Mouse (Mus musculus) heart, adult 9 months (tissue): ENCODE data around the gene Mpp2.
A peak's percentile ranks its signal among the peaks of the same experiment; 100 is the strongest.

Experiments
- DNase-seq, 2 experiments: peaks; one replicate each; pipeline ENCODE4 v3.0.0; 2022; ENCODE audit warnings: low spot score in 2 of 2

Mpp2 gene

GRCm38 (mm10) chr11:102087931-102088898, at the start of gene Mpp2:
Mpp2 (minus strand) TSS chr11:102088515.
- peak; percentile 54 to 65 for DNase-seq

GRCm38 (mm10) chr11:102137625-102138446, 49.5 kb upstream of the Mpp2 start:
- no peak for DNase-seq

GRCm38 (mm10) chr11:102134516-102134915, 46.2 kb upstream of the Mpp2 start:
- no peak for DNase-seq

GRCm38 (mm10) chr11:102117386-102117785, 29.1 kb upstream of the Mpp2 start:
- DNase-seq, result no peak

- no peak for DNase-seq
Observed at GRCm38 (mm10) chr11:102116241-102116640, 27.9 kb upstream of the Mpp2 start.

GRCm38 (mm10) chr11:102111576-102111975, 23.3 kb upstream of the Mpp2 start:
- DNase-seq, result no peak

- DNase-seq, result no peak
Observed at GRCm38 (mm10) chr11:102107732-102108131, 19.4 kb upstream of the Mpp2 start, which contains the start of gene Pyy. Pyy (minus strand) TSS chr11:102107832.

- DNase-seq, result no peak
Observed at GRCm38 (mm10) chr11:102106911-102107310, 18.6 kb upstream of the Mpp2 start.

- DNase-seq, result peak; percentile 33
Observed at GRCm38 (mm10) chr11:102102485-102103258, 14.4 kb upstream of the Mpp2 start.

GRCm38 (mm10) chr11:102101219-102101618, 12.9 kb upstream of the Mpp2 start, which contains the start of gene Ppy:
Ppy (minus strand) TSS chr11:102101319.
- no peak for DNase-seq

GRCm38 (mm10) chr11:102096887-102097391, 8.6 kb upstream of the Mpp2 start:
- DNase-seq, result peak in 1 of 2 experiments; percentile 10

- no peak for DNase-seq
Observed at GRCm38 (mm10) chr11:102096446-102096845, 8.1 kb upstream of the Mpp2 start.

- no peak for DNase-seq
Observed at GRCm38 (mm10) chr11:102095676-102096075, 7.4 kb upstream of the Mpp2 start.

- DNase-seq, result peak; percentile 42 to 49
Observed at GRCm38 (mm10) chr11:102089088-102089808, 933 bp upstream of the Mpp2 start.

- peak; percentile 51 to 58 for DNase-seq
Observed at GRCm38 (mm10) chr11:102087081-102087751, 1.1 kb downstream of the Mpp2 start.

- no peak for DNase-seq
Observed at GRCm38 (mm10) chr11:102086331-102086730, 2.0 kb downstream of the Mpp2 start.

GRCm38 (mm10) chr11:102084159-102084558, 4.2 kb downstream of the Mpp2 start:
- DNase-seq, result no peak

GRCm38 (mm10) chr11:102083193-102083592, 5.1 kb downstream of the Mpp2 start:
- no peak for DNase-seq

GRCm38 (mm10) chr11:102082322-102082721, 6.0 kb downstream of the Mpp2 start:
- peak; percentile 33 to 41 for DNase-seq

- no peak for DNase-seq
Observed at GRCm38 (mm10) chr11:102073722-102074121, 14.6 kb downstream of the Mpp2 start.
